Mouse (Mus musculus): ENCODE measurements at regions not wholly inside any gene's neighbourhood (a gene's known extent, or its start where the extent isn't known, plus 50 kb on each side); places are given as distances from the start of the nearest gene placed in this dataset.

DNA sequence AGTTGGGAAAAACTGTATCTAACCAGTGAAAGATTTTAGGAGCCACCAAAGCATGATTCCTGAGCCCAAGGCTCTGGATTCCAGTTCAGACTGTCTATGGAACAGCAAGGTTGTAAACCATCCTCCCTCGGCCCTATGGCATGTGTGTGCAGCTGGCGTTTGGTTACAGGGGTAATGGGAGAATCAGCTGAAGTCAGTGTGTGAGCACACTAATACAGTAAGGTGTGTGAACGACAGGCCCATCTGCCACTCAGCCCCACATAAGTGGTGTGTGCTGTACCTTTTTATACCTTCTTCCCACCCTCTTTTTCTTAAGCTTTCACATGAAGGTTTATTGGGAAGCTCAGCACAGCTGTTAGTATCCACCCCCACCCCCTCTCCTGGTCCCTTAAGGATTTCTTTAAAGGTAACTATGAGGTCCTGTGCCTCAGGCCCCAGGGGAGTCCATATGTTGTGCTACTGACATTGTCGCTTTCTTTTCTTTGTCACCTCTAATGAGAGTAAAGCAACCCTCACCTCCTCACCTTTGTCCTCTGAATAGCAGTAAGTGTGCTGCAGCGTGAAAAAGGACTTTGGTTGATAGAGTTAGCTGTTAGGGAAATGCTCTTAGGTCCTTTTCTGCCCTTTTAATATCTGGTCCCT, 394.5 kb upstream of the Ascc3 start:
- TF ChIP-seq EP300 (IDR thresholded peaks at IDR 0.05) (no peak), CTCF (IDR thresholded peaks at IDR 0.05) (no peak)
